Mouse (Mus musculus): ENCODE measurements around the gene Eya3. TPM values are rescaled to one million over a fixed set of nuclear protein-coding genes. Genes with fewer than 3 reads are reported as not detected.
"Not testable (repeated sequence)": the region's sequence is repeated elsewhere in the genome, so short reads cannot be mapped to it uniquely, and the experiment has no call there.

The Eya3 gene
- polyA plus RNA-seq, 1 experiment from 2014 or later = 12.1 TPM

- Histone ChIP-seq H3K27ac (ENCODE audit: low read depth, low read length) (no peak overlapping the region), H3K4me3 (ENCODE audit: low read length) (no peak overlapping the region), H3K9me3 (ENCODE audit: control insufficient read depth, low read length) (no peaks in the 10 kb centered on the region), H3K9ac (ENCODE audit: low read depth, low read length) (no peak overlapping the region), H3K36me3 (ENCODE audit: control insufficient read depth, insufficient read depth, low read length) (no peaks in the 10 kb centered on the region), H3K4me1 (ENCODE audit: control insufficient read depth, insufficient read depth, low read depth, low read length) (peaks cover 4% of the 10 kb centered on the region; the same call in 1 of the 2 replicates), H3K4me2 (ENCODE audit: low read length) (no peak overlapping the region), H3K27me3 (replicated peaks; ENCODE audit: control insufficient read depth, insufficient read depth, low read length) (0 out of 2 replicates have a peak, but pooled peaks cover 5% of the 10 kb centered on the region)
- ATAC-seq = no peak
- WGBS = 74% methylated on average over 3 of the region's 3 CpGs
Measured at GRCm38 (mm10) chr4:132760296-132760695, 121.5 kb downstream of the Eya3 start.

GRCm38 (mm10) chr4:132762602-132763001 is 123.8 kb downstream of the Eya3 start:
- Histone ChIP-seq H3K9ac (ENCODE audit: low read depth, low read length) (no peak overlapping the region), H3K27ac (ENCODE audit: low read depth, low read length) (no peak overlapping the region), H3K4me1 (ENCODE audit: control insufficient read depth, insufficient read depth, low read depth, low read length) (no peaks in the 10 kb centered on the region), H3K9me3 (ENCODE audit: control insufficient read depth, low read length) (no peaks in the 10 kb centered on the region), H3K27me3 (replicated peaks; ENCODE audit: control insufficient read depth, insufficient read depth, low read length) (0 out of 2 replicates have a peak, but pooled peaks cover under 1% of the 10 kb centered on the region), H3K36me3 (ENCODE audit: control insufficient read depth, insufficient read depth, low read length) (no peaks in the 10 kb centered on the region), H3K4me2 (ENCODE audit: low read length) (no peak overlapping the region), H3K4me3 (ENCODE audit: low read length) (no peak overlapping the region)
- no peak for ATAC-seq
- WGBS = 73% methylated on average over 6 of the region's 6 CpGs

GRCm38 (mm10) chr4:132763125-132763524 is 124.3 kb downstream of the Eya3 start:
- not testable (repeated sequence) for H3K36me3 ChIP-seq (ENCODE audit: control insufficient read depth, insufficient read depth, low read length); H3K9ac ChIP-seq (ENCODE audit: low read depth, low read length); H3K9me3 ChIP-seq (ENCODE audit: control insufficient read depth, low read length); ATAC-seq; H3K4me1 ChIP-seq (ENCODE audit: control insufficient read depth, insufficient read depth, low read depth, low read length); H3K27me3 ChIP-seq (replicated peaks; ENCODE audit: control insufficient read depth, insufficient read depth, low read length); H3K4me2 ChIP-seq (ENCODE audit: low read length); H3K27ac ChIP-seq (ENCODE audit: low read depth, low read length); H3K4me3 ChIP-seq (ENCODE audit: low read length)
- WGBS = 82% methylated on average over 3 of the region's 3 CpGs

- WGBS = under 1% methylated on average over 56 of the region's 71 CpGs
- no peaks in the 10 kb centered on the region for H3K9me3 ChIP-seq (ENCODE audit: control insufficient read depth, low read length)
Measured at GRCm38 (mm10) chr4:132767914-132768876, 129.4 kb downstream of the Eya3 start, which contains the start of gene Rpa2. Rpa2 (plus strand) TSS chr4:132768332.

GRCm38 (mm10) chr4:132771776-132772175 is 133.0 kb downstream of the Eya3 start:
- H3K36me3 ChIP-seq (ENCODE audit: control insufficient read depth, insufficient read depth, low read length) = peaks cover 23% of the 10 kb centered on the region
- ATAC-seq = no peak
- no peak overlapping the region for H3K27ac ChIP-seq (ENCODE audit: low read depth, low read length)

More at GRCm38 (mm10) chr4:132767914-132768876, 129.4 kb downstream of the Eya3 start, which contains the start of gene Rpa2:
- Histone ChIP-seq H3K9ac (ENCODE audit: low read depth, low read length) (peak within 1 kb of the TSS; percentile 71), H3K27me3 (replicated peaks; ENCODE audit: control insufficient read depth, insufficient read depth, low read length) (no peaks in the 10 kb centered on the region), H3K27ac (ENCODE audit: low read depth, low read length) (peak within 1 kb of the TSS; percentile 40; the same call in 1 of the 2 replicates), H3K36me3 (ENCODE audit: control insufficient read depth, insufficient read depth, low read length) (peaks cover 6% of the 10 kb centered on the region; the same call in 1 of the 2 replicates), H3K4me3 (ENCODE audit: low read length) (peak within 1 kb of the TSS; percentile 86), H3K4me2 (ENCODE audit: low read length) (peak within 1 kb of the TSS; percentile 89), H3K4me1 (ENCODE audit: control insufficient read depth, insufficient read depth, low read depth, low read length) (peaks cover 7% of the 10 kb centered on the region)
- ATAC-seq = peak; percentile 99

More at GRCm38 (mm10) chr4:132771776-132772175, 133.0 kb downstream of the Eya3 start:
- H3K27me3 ChIP-seq (replicated peaks; ENCODE audit: control insufficient read depth, insufficient read depth, low read length) = no peaks in the 10 kb centered on the region
- H3K9me3 ChIP-seq (ENCODE audit: control insufficient read depth, low read length) = no peaks in the 10 kb centered on the region
- H3K4me3 ChIP-seq (ENCODE audit: low read length) = no peak overlapping the region
- peaks cover 7% of the 10 kb centered on the region for H3K4me1 ChIP-seq (ENCODE audit: control insufficient read depth, insufficient read depth, low read depth, low read length)
- no peak overlapping the region for H3K9ac ChIP-seq (ENCODE audit: low read depth, low read length)
- WGBS = 92% methylated on average over 9 of the region's 9 CpGs
- no peak overlapping the region for H3K4me2 ChIP-seq (ENCODE audit: low read length)

Other genes starting within 250 kb of the Eya3 start
- gene Phactr4, start 216.5 kb upstream of the Eya3 start, polyA plus RNA-seq (2015; fragmentation: Nextera tagmentation; extraction: Ambion mirVana) = 5.0 and 7.0 TPM in 2 replicates
- 14.7 and 15.2 TPM in 2 replicates for gene Med18, start 175.1 kb upstream of the Eya3 start, polyA plus RNA-seq (2015; fragmentation: Nextera tagmentation; extraction: Ambion mirVana)
- gene Sesn2, start 128.5 kb upstream of the Eya3 start, polyA plus RNA-seq (2015; fragmentation: Nextera tagmentation; extraction: Ambion mirVana) = 13.3 and 14.6 TPM in 2 replicates
- gene Atpif1, start 105.3 kb upstream of the Eya3 start, polyA plus RNA-seq (2015; fragmentation: Nextera tagmentation; extraction: Ambion mirVana) = 1,157 and 1,329 TPM in 2 replicates
- gene Dnajc8, start 103.4 kb upstream of the Eya3 start, polyA plus RNA-seq (2015; fragmentation: Nextera tagmentation; extraction: Ambion mirVana) = 130 and 138 TPM in 2 replicates
- 0.39 and 0.48 TPM in 2 replicates for gene Ptafr, start 74.9 kb upstream of the Eya3 start, polyA plus RNA-seq (2015; fragmentation: Nextera tagmentation; extraction: Ambion mirVana)
- 6.2 and 6.4 TPM in 2 replicates for gene Xkr8, start 93.6 kb downstream of the Eya3 start, polyA plus RNA-seq (2015; fragmentation: Nextera tagmentation; extraction: Ambion mirVana)
- gene Smpdl3b, start 118.3 kb downstream of the Eya3 start, polyA plus RNA-seq (2015; fragmentation: Nextera tagmentation; extraction: Ambion mirVana) = 0.64 and 1.2 TPM in 2 replicates
- gene Rpa2, start 129.3 kb downstream of the Eya3 start, polyA plus RNA-seq (2015; fragmentation: Nextera tagmentation; extraction: Ambion mirVana) = 40.7 and 43.6 TPM in 2 replicates
- 0.36 and 0.64 TPM in 2 replicates for gene Themis2, start 157.4 kb downstream of the Eya3 start, polyA plus RNA-seq (2015; fragmentation: Nextera tagmentation; extraction: Ambion mirVana)
- 58.3 and 59.4 TPM in 2 replicates for gene Ppp1r8, start 204.2 kb downstream of the Eya3 start, polyA plus RNA-seq (2015; fragmentation: Nextera tagmentation; extraction: Ambion mirVana)
- gene Stx12, start 245.5 kb downstream of the Eya3 start, polyA plus RNA-seq (2015; fragmentation: Nextera tagmentation; extraction: Ambion mirVana) = 151 and 156 TPM in 2 replicates